Mouse (Mus musculus) bone marrow, adult 2 months (tissue): ENCODE results near the gene Plekhg5.

Experiments used
- CTCF ChIP-seq: fragments of 200-500 bp; IDR thresholded peaks from 2 replicates; pipeline ENCODE4 v1.5.1; 2011; ENCODE audit warnings: low read length, control low read depth; ENCODE audit not compliant: control insufficient read depth, insufficient read depth
- POLR2A ChIP-seq: fragments of 200-500 bp; IDR thresholded peaks from 2 replicates; pipeline ENCODE4 v1.6.1; 2011; ENCODE audit warnings: low read depth, mild to moderate bottlenecking, control low read depth, low read length, borderline replicate concordance; ENCODE audit not compliant: control insufficient read depth

GRCm38 (mm10) chr4:152101081-152101653, 28.9 kb downstream of the Plekhg5 start:
- TF ChIP-seq CTCF (no peak), POLR2A (no peak)
